Mouse (Mus musculus) neutrophil, adult 65 days (primary cell): ENCODE results near the gene Lpcat4. TPM values are rescaled to one million over a fixed set of nuclear protein-coding genes. Genes with fewer than 3 reads are reported as not detected.

Experiments used
- total RNA-seq: library from RNA; stranded (reverse); gene quantifications from 2 replicates; pipeline ENCODE4 v1.2.4, GENCODE M21; 2023

The Lpcat4 gene
- 87.0 and 113 TPM in 2 replicates for total RNA-seq

GRCm38 (mm10) chr2:112239212-112239934 lies at the start of gene Lpcat4:
Gene Lpcat4 (plus strand): TSS chr2:112239468.

GRCm38 (mm10) chr2:112259241-112259962 lies 20.1 kb downstream of the Lpcat4 start, which contains the start of gene Nutm1:
Gene Nutm1 (minus strand): TSS chr2:112259291.

GRCm38 (mm10) chr2:112261748-112262653 lies 22.7 kb downstream of the Lpcat4 start, which contains the start of gene Nop10:
Gene Nop10 (plus strand): TSS chr2:112261926.

DNA sequence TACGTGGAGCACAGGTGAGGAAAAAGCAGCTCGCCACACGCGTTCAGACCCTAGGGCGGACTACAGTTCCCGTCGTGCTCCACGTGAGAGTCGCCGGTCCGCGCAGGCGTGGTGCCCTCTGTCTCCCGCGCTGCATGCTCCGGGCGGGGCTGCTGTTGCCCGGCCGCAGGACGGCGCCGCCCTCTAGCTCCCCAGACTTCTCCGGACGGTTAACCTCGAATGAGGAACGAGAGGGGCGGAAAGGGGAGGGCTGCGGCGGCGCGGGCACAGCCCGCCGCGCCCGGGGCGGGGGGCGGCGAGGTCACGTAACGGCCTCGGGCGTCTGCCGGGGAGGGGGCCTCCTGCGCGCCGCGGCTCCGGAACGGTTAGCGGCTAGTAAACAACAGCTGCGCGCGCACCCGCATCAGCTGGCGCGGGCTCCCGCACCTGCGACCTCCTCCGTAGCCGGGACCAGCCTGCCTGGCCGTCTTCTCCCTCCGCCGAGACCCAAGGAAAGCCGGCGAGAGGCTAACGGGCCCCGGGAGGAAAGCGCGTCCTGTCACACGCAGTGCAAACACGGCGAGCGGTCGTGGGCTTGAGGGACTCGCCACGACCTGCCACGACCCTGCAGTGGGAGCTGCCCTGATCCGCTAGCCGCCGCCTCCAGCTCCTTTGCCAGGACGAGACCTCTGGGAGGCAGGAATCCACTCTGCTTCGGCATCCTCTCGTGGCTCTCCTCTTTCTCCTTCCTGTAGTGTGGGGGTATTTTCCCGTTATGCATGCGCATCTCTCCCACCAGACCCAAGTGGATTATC lies 26.4 kb downstream of the Lpcat4 start, which contains the start of gene Slc12a6:
Gene Slc12a6, plus strand, starts transcription at position 378 of the 794 bp plus-strand sequence.

GRCm38 (mm10) chr2:112266242-112266592 lies 26.9 kb downstream of the Lpcat4 start, which contains the start of gene Gm21985:
Gene Gm21985 (plus strand): TSS chr2:112266314.

Other genes starting within 250 kb of the Lpcat4 start
- gene Olfr1309, start 249.2 kb upstream of the Lpcat4 start, total RNA-seq: not detected in 2 replicates
- not detected in 2 replicates for gene Olfr1310, start 226.8 kb upstream of the Lpcat4 start, total RNA-seq
- gene Olfr1311, start 215.1 kb upstream of the Lpcat4 start, total RNA-seq: not detected in 2 replicates
- not detected in 2 replicates for gene Olfr1312, start 189.2 kb upstream of the Lpcat4 start, total RNA-seq
- not detected in 2 replicates for gene Olfr1313, start 161.6 kb upstream of the Lpcat4 start, total RNA-seq
- gene Olfr1314, start 142.7 kb upstream of the Lpcat4 start, total RNA-seq: not detected in 2 replicates
- not detected in 2 replicates for gene Olfr1315-ps1, start 124.0 kb upstream of the Lpcat4 start, total RNA-seq
- not detected in 2 replicates for gene Olfr1316, start 104.5 kb upstream of the Lpcat4 start, total RNA-seq
- gene Olfr1317, start 99.1 kb upstream of the Lpcat4 start, total RNA-seq: not detected in 2 replicates
- not detected in 2 replicates for gene Olfr1318, start 85.3 kb upstream of the Lpcat4 start, total RNA-seq
- not detected in 2 replicates for gene Nutm1, start 19.8 kb downstream of the Lpcat4 start, total RNA-seq
- 13.9 and 14.8 TPM in 2 replicates for gene Nop10, start 22.5 kb downstream of the Lpcat4 start, total RNA-seq
- gene Slc12a6, start 26.4 kb downstream of the Lpcat4 start, total RNA-seq: 187 and 220 TPM in 2 replicates
- gene Gm21985, start 26.8 kb downstream of the Lpcat4 start, total RNA-seq: not detected in 2 replicates
- gene Emc4, start 128.6 kb downstream of the Lpcat4 start, total RNA-seq: 15.4 and 16.9 TPM in 2 replicates
- gene Katnbl1, start 139.7 kb downstream of the Lpcat4 start, total RNA-seq: 5.9 and 9.1 TPM in 2 replicates
- 9.0 and 11.2 TPM in 2 replicates for gene Emc7, start 215.5 kb downstream of the Lpcat4 start, total RNA-seq
- gene Chrm5, start 241.3 kb downstream of the Lpcat4 start, total RNA-seq: not detected in 2 replicates